Mouse (Mus musculus) T-cell, adult 66 days (primary cell): ENCODE measurements around the gene Fbxo36. TPM values are rescaled to one million over a fixed set of nuclear protein-coding genes. Genes with fewer than 3 reads are reported as not detected.

Source experiments
- total RNA-seq, 2 experiments: library from RNA; stranded (reverse); gene quantifications; 3 replicates in 1 of 2; 4 replicates in 1 of 2; pipeline ENCODE4 v1.2.4; 2023

The Fbxo36 gene
- not detected for total RNA-seq

DNA sequence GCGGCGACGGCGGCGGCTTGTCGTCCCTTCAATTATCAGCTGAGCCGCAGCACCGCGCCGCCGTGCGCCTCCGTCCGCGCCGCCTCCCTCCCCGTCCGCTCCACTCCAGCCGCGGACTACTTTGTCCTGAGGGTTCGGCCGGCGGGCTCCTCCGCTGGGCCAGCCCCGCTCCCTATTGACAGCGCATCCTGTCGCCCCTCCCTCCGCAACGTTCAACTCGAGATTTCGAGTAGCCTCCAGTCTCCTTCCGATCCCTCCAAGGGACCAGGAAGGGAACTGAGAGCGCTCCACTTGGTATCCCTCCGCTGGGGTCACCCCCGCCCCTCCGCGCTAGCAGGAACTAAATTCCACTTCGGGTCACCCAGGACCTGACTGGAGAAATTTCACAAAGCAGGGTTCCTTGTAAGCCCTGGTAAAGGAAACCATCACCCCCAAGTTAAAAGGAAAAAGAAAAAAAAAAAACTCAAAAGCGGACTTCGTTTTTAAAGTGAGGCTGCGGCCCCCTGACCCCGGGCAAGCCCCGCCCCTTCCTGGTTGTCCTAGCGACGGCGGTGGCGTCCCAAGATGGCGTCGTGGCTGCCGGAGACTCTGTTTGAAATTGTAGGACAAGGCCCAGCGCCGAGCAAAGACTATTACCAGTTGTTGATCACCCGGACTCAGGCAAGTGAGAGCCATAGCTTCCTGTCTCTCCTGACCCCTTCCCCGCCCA, at the start of gene Fbxo36:
Gene Fbxo36 (plus strand): TSS at position 533 of the 709 bp plus-strand sequence.

DNA sequence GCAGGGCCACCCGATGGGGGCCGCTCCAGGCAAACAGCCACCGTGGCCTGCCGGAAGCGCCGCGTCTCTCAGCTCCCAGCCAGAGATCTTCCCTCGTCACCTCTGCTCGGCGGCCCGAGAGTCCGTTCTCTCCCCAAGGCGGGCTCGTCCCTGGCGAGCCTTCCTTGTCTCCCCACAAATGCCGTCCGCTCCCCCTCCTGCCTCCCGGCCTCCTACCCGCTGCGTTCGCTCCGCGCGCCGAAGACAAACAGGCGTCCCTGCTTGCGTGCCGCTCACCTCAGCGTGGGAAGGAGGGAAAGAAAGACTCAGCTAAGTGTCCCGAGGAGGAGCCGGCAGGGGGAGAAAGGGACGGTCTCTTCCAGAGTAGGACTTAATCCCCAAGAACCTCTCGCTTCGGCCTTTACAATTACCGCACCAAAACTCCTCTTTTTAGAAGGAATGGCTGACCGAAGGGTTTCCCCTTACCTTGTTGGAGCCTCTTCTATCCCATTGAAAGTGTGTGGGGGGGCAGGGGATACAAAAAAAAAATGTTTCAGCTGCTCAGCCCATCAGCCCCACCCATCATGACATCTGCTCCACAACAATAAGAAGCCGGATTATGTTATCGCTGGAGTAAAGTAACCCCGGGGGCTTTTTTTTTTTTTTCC, 500 bp downstream of the Fbxo36 start, which contains the start of gene Trip12:
Gene Trip12 (minus strand): TSS at position 499 of the 647 bp plus-strand sequence.

DNA sequence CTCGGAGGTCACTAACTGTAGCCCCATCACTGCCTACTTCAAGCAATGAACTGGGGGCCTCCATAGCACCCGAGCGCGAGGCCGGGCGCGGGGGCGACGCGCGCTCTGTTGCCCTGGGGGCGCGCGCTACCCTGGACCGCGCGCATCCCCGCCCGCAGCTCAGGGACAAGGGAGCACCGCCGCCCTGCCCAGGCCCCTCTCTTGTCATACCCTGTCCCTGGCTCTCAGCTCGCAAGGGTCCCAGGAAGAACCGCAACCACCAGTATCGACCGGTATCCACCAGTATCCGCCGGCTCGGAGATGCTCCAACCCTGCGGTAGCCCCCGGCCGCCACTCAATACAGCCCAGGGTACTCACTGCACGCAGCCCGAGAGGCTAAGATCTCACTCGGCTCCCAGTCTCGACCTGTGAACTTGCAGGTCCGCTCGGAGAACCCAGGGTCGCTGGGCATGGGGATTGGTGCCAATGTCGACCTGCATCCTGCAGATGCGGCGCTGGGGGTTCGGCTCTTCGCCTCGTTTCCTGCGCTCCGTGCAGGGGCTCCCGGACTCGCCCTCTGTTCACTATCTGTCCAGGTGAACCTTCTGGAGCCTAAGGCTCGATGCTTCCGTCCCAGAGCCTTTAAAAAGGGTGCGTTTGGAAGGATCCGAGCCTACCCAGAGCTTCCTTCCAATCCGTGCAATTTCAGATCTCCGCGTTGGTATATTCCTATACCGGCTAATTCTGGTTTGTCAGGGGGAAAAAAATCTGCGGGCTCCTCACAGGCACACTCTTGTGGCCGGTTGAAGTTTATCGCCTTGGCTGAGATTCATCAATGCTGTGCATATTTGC, 95.1 kb downstream of the Fbxo36 start, which contains the start of gene Slc16a14:
Gene Slc16a14 (minus strand): TSS at position 632 of the 831 bp plus-strand sequence.

Other genes with a start within 250 kb of the Fbxo36 start
- not detected for gene Dner, start 143.6 kb upstream of the Fbxo36 start, total RNA-seq
- gene Trip12, start 675 bp downstream of the Fbxo36 start, total RNA-seq, result 100 to 1,000 TPM; 371 to 375 TPM
- not detected for gene Slc16a14, start 95.3 kb downstream of the Fbxo36 start, total RNA-seq